Mouse (Mus musculus) forebrain, embryonic 16.5 days (tissue): ENCODE data around the gene Gse1. TPM values are rescaled to one million over a fixed set of nuclear protein-coding genes. Genes with fewer than 3 reads are reported as not detected.
A peak's percentile ranks its signal among the peaks of the same experiment; 100 is the strongest.

Experiments used
- ATAC-seq: fragments of 200-750 bp; cut with Nextera tagmentation; 2 replicates; pipeline ENCODE4 v1.8.0; 2017; ENCODE audit warnings: mild to moderate bottlenecking, moderate library complexity
- H3K27ac ChIP-seq: fragments of 300-500 bp; sonication (generic); 2 replicates; pipeline ENCODE4 v1.5.1; 2014; ENCODE audit warnings: low read length, control low read depth
- H3K27me3 ChIP-seq: fragments of 300-500 bp; sonication (generic); replicated peaks from 2 replicates; pipeline ENCODE4 v1.6.1; 2014; ENCODE audit warnings: low read length; ENCODE audit not compliant: control insufficient read depth, insufficient read depth
- H3K36me3 ChIP-seq: fragments of 300-500 bp; sonication (generic); 2 replicates; pipeline ENCODE4 v1.6.1; 2014; ENCODE audit not compliant: control insufficient read depth, insufficient read depth
- H3K4me1 ChIP-seq: fragments of 300-500 bp; sonication (generic); replicated peaks from 2 replicates; pipeline ENCODE4 v1.6.1; 2014; ENCODE audit warnings: low read length; ENCODE audit not compliant: control insufficient read depth, insufficient read depth
- H3K4me2 ChIP-seq: fragments of 300-500 bp; sonication (generic); 2 replicates; pipeline ENCODE4 v1.6.1; 2014; ENCODE audit warnings: mild to moderate bottlenecking, low read length, control low read depth
- H3K4me3 ChIP-seq: fragments of 300-500 bp; sonication (generic); replicated peaks from 2 replicates; pipeline ENCODE4 v1.5.1; 2014; ENCODE audit warnings: mild to moderate bottlenecking, low read length, control low read depth
- H3K9ac ChIP-seq: fragments of 300-500 bp; sonication (generic); replicated peaks from 2 replicates; pipeline ENCODE4 v1.6.1; 2014; ENCODE audit warnings: low read depth, low read length, control low read depth
- H3K9me3 ChIP-seq: fragments of 300-500 bp; sonication (generic); 2 replicates; pipeline ENCODE4 v1.6.1; 2016; ENCODE audit warnings: low read length; ENCODE audit not compliant: control insufficient read depth
- WGBS: fragments of 180-500 bp; shearing (Covaris S2); extraction: QIAGEN DNeasy Blood & Tissue Kit; methylation state at CpG from one replicate; pipeline ENCODE4 v1.1.7; 2014; 5-methylcytosine and 5-hydroxymethylcytosine counted together
- polyA plus RNA-seq: library from polyadenylated mRNA; unstranded; fragments of >200 nt; fragmentation: Nextera tagmentation; extraction: Ambion mirVana; gene quantifications from 2 replicates; pipeline ENCODE4 v1.2.1, GENCODE M21; 2015

The Gse1 gene
- polyA plus RNA-seq, 1 experiment from 2014 or later, result 34.9 TPM

DNA sequence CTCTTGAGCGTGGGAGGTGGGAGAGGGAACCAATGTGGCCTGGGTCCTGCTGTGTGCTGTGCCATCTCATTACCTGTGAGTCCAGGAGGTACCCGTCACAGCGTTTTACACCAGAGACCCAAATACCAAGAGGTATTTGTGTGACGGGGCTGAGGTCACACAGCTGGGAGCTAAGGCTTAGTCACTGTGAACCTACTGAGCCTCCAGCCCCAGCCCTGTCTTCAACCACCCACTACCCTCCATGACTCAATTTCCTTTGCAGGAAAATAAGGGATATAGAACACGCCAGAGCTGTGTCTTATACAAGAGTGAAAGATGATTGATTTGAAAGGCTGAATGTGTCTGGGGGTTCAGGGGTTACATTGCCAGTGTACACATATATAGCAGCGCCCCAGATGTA, 234.4 kb downstream of the Gse1 start:
- no peak overlapping the region for H3K27ac ChIP-seq
- H3K9ac ChIP-seq, result no peak overlapping the region
- H3K4me1 ChIP-seq, result peaks cover 57% of the 10 kb centered on the region
- H3K36me3 ChIP-seq, result no peaks in the 10 kb centered on the region
- no peak overlapping the region for H3K4me3 ChIP-seq
- WGBS, result 72% methylated on average over 6 of the region's 6 CpGs
- H3K9me3 ChIP-seq, result no peaks in the 10 kb centered on the region
- H3K27me3 ChIP-seq, result no peaks in the 10 kb centered on the region
- no peak for ATAC-seq
- H3K4me2 ChIP-seq, result no peak overlapping the region

- Histone ChIP-seq H3K9me3 (no peaks in the 10 kb centered on the region), H3K4me3 (no peak overlapping the region), H3K4me2 (no peak overlapping the region), H3K9ac (no peak overlapping the region), H3K27ac (no peak overlapping the region), H3K36me3 (no peaks in the 10 kb centered on the region), H3K4me1 (peaks cover 52% of the 10 kb centered on the region), H3K27me3 (no peaks in the 10 kb centered on the region)
- 84% methylated on average over 5 of the region's 9 CpGs for WGBS
- no peak for ATAC-seq
Observed at GRCm38 (mm10) chr8:120463918-120464584, 235.8 kb downstream of the Gse1 start.

DNA sequence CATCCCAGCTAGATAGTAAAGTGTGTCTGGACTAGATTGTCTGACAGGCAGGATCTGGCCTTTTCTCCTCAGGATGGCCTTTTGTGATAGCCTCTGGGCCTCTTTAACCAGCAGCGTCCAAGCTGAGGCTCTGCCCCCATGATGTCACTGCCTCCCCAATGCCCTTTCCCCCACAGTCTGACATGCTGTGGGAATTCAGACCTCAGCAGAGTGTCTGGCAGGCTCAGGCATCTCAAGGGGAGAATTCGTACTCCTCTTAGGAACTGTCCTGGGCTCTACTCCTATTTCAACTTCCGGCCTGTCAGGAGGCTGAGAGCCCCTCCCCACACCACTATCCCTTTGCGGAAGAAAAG, 236.3 kb downstream of the Gse1 start:
- no peaks in the 10 kb centered on the region for H3K9me3 ChIP-seq
- no peak overlapping the region for H3K27ac ChIP-seq
- H3K4me2 ChIP-seq, result no peak overlapping the region
- H3K36me3 ChIP-seq, result no peaks in the 10 kb centered on the region
- no peak overlapping the region for H3K9ac ChIP-seq
- 66% methylated on average over 4 of the region's 4 CpGs for WGBS
- no peak overlapping the region for H3K4me3 ChIP-seq
- H3K27me3 ChIP-seq, result no peaks in the 10 kb centered on the region
- H3K4me1 ChIP-seq, result peaks cover 47% of the 10 kb centered on the region
- no peak for ATAC-seq

- Histone ChIP-seq H3K9ac (no peak overlapping the region), H3K36me3 (no peaks in the 10 kb centered on the region), H3K4me2 (no peak overlapping the region), H3K27me3 (no peaks in the 10 kb centered on the region), H3K4me3 (no peak overlapping the region), H3K9me3 (no peaks in the 10 kb centered on the region), H3K4me1 (peaks cover 36% of the 10 kb centered on the region), H3K27ac (peak overlapping the region; percentile 51)
- peak; percentile 62 for ATAC-seq
- WGBS, result 4% methylated on average over 8 of the region's 8 CpGs
Observed at GRCm38 (mm10) chr8:120465710-120466109, 237.5 kb downstream of the Gse1 start.

DNA sequence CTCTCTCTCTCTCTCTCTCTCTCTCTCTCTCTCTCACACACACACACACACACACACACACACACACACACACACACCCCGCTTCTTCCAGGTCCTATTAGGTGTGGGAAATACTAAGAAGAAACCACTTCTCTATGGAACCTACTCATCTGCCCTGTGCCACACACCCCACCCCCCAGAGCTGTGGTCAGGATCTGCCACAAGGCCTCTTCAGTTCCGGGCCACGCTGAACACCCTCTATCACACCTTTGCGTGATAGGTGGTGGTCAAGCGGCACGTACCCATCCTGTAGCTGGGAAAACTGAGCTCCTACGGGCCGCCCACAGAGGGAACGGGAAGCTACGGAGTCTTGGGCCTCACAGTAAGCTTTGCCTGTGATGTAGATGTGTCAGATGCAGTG, 238.0 kb downstream of the Gse1 start:
- no peak for ATAC-seq
- WGBS, result 58% methylated on average over 10 of the region's 10 CpGs
- Histone ChIP-seq H3K9me3 (no peaks in the 10 kb centered on the region), H3K4me2 (no peak overlapping the region), H3K27me3 (no peaks in the 10 kb centered on the region), H3K4me3 (no peak overlapping the region), H3K36me3 (no peaks in the 10 kb centered on the region), H3K27ac (no peak overlapping the region), H3K4me1 (peaks cover 37% of the 10 kb centered on the region), H3K9ac (no peak overlapping the region)

DNA sequence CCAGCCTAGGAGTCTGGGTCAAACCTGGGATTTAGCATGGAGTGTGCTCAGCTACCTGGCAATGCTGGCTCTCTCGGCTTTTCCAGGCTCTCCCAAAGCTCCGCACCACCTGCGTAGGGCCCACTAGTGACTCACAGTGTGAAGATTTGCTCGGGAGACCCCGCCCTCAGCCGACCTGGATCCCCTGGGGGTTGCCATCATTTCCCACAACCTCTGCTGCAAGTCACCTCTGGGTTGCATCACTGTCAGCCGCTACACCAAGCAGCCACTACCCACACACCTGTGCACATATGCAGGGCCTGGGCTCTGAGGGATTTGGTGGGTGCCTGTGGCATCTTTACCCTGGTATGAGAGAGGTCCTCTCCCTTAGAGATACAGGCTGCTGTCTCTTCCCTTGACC, 239.3 kb downstream of the Gse1 start:
- Histone ChIP-seq H3K27me3 (no peaks in the 10 kb centered on the region), H3K9me3 (no peaks in the 10 kb centered on the region), H3K4me3 (no peak overlapping the region), H3K27ac (no peak overlapping the region), H3K9ac (no peak overlapping the region), H3K4me2 (no peak overlapping the region), H3K36me3 (no peaks in the 10 kb centered on the region), H3K4me1 (peaks cover 40% of the 10 kb centered on the region)
- 89% methylated on average over 7 of the region's 7 CpGs for WGBS
- ATAC-seq, result no peak

GRCm38 (mm10) chr8:120470170-120470569, 241.9 kb downstream of the Gse1 start:
- H3K9ac ChIP-seq, result no peak overlapping the region
- H3K36me3 ChIP-seq, result no peaks in the 10 kb centered on the region
- no peak for ATAC-seq
- no peak overlapping the region for H3K27ac ChIP-seq
- H3K9me3 ChIP-seq, result no peaks in the 10 kb centered on the region
- H3K4me3 ChIP-seq, result no peak overlapping the region
- H3K4me1 ChIP-seq, result peaks cover 41% of the 10 kb centered on the region
- WGBS, result 90% methylated on average over 12 of the region's 12 CpGs
- no peak overlapping the region for H3K4me2 ChIP-seq
- no peaks in the 10 kb centered on the region for H3K27me3 ChIP-seq

GRCm38 (mm10) chr8:120471166-120471565, 242.9 kb downstream of the Gse1 start:
- Histone ChIP-seq H3K9me3 (no peaks in the 10 kb centered on the region), H3K27ac (peak overlapping the region; percentile 87), H3K36me3 (no peaks in the 10 kb centered on the region), H3K4me1 (peaks cover 35% of the 10 kb centered on the region), H3K4me3 (no peak overlapping the region), H3K27me3 (no peaks in the 10 kb centered on the region), H3K4me2 (no peak overlapping the region), H3K9ac (no peak overlapping the region)
- WGBS, result 5% methylated on average over 7 of the region's 7 CpGs
- ATAC-seq, result peak; percentile 29; the same call in 1 of the 2 replicates

DNA sequence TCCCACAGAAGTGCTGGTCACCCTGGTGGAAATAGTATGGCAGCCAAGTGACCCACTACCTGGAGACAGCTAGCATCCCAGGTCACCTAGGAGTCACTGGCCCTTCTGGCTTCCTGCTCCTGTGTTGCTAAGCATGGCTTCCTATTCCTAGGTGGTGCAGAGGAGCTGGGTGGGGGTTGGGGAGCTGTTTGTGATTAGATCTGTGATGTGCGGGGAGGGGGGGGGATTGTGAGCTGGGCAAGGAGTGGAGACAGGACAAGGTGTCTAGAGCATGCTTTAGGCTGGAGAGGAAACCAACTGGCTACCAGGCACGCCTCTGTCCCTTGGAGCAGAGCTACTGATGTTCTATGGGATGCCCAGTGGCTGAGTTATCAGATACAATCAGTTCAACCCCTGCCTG, 243.5 kb downstream of the Gse1 start:
- no peak overlapping the region for H3K4me2 ChIP-seq
- H3K4me3 ChIP-seq, result no peak overlapping the region
- ATAC-seq, result no peak
- peaks cover 36% of the 10 kb centered on the region for H3K4me1 ChIP-seq
- H3K27ac ChIP-seq, result peak overlapping the region; percentile 87
- H3K9ac ChIP-seq, result no peak overlapping the region
- H3K27me3 ChIP-seq, result no peaks in the 10 kb centered on the region
- no peaks in the 10 kb centered on the region for H3K9me3 ChIP-seq
- WGBS, result 61% methylated on average over 2 of the region's 2 CpGs
- H3K36me3 ChIP-seq, result no peaks in the 10 kb centered on the region

DNA sequence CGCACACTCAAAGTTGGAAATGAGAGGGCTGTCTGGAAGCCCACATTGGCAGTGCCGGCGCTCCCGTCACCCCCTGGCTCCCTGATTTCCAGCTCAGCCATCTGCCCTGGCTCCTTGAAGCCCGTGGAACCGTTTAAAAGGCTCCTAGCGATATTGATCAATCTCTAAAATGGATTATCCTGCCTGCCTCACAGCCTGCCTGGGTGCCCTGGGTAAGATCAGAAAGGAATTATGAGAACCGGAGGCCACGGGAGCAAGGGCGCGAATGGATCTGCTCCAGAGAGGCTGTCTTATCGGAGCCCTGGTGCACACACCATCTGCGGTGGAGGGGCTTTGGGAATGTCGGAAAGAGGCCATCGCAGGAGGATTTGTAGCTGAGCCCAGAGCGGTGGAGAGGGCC, 244.0 kb downstream of the Gse1 start:
- H3K4me1 ChIP-seq, result peaks cover 36% of the 10 kb centered on the region
- no peak overlapping the region for H3K4me3 ChIP-seq
- 29% methylated on average over 16 of the region's 16 CpGs for WGBS
- H3K36me3 ChIP-seq, result no peaks in the 10 kb centered on the region
- no peaks in the 10 kb centered on the region for H3K9me3 ChIP-seq
- peak overlapping the region; percentile 25 for H3K4me2 ChIP-seq
- peak overlapping the region; percentile 87 for H3K27ac ChIP-seq
- no peak overlapping the region for H3K9ac ChIP-seq
- peak; percentile 39 for ATAC-seq
- H3K27me3 ChIP-seq, result no peaks in the 10 kb centered on the region
